Mouse (Mus musculus) c-Kit-positive CD71-positive TER-119-negative erythroid progenitor cells, embryonic 14.5 days (primary cell): ENCODE measurements around the gene Aco2.

Experiments used
- DNase-seq: peaks from one replicate; pipeline ENCODE4 v3.0.0-alpha.2; 2013; ENCODE audit warnings: low read depth

Aco2 gene

DNA sequence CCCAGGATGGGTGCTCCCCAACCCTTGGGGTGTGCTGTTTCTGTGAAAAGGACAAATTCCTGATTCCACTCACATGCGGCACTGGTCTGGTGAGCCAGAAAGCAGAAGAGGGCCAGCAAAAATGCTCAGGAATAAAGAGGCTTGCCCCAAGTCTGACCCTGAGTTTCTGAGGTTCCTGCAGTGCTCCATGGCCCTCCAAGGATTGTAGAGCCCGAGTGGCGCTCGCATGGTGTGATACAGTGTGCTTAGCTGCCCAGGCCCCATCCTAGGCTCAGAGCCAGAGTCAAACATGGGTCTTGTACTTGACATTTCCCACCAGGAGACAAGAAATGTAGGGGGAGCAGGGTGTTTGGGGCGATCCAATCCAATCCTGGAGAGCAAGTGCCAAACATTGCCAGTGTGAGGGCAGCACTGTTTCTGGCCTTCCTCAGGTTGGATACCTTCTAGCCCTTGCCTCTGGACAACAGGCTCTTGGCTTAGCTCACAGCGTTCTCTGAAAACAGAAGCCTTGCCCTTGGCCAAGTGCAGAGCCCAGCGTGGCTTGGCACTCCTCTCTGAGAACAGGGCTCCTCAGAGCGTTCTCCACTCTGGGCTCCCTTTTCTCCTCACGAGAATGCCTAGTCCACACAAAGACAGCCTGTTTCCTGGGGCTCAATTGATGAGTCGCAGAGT, 48.6 kb downstream of the Aco2 start:
- DNase-seq: no peak

DNA sequence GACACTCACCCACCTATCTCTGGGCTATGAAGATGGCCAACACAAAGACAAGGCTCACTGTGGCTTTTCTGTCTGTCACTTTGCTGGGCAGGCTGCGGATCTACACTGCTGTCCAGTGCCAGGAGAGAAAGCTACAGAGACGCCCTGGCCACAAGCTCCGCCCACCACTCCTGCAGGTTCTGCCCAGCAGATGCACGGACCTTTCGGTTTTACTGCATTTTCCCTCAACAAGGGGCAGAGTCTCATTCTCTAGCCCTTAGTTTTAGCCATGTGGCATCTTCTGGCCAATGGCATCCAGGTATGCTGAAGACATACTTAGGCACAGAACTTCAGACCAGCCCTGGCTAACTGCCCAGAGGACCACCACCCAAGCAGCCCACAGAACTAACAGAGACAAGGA, 49.1 kb downstream of the Aco2 start:
- DNase-seq: no peak

DNA sequence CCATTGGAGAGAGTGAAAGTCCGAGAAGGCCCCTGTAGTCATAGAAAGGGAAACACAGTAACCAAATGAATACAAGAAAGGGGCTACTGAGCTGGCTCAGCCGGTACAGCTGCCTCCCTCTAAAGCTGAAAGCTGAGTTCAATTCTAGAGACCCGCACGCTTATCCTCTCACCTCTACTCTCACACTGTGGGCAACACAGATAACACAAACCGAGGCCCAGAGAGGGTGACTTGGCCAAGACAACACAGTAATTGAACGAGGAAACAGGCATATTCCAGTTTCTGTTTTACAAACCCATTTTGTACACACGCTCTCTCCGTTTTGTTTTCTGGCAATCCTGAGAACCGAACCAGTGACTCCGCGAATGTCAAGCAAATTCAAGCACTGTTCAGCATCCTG, 52.8 kb downstream of the Aco2 start:
- peak; percentile 69 for DNase-seq

DNA sequence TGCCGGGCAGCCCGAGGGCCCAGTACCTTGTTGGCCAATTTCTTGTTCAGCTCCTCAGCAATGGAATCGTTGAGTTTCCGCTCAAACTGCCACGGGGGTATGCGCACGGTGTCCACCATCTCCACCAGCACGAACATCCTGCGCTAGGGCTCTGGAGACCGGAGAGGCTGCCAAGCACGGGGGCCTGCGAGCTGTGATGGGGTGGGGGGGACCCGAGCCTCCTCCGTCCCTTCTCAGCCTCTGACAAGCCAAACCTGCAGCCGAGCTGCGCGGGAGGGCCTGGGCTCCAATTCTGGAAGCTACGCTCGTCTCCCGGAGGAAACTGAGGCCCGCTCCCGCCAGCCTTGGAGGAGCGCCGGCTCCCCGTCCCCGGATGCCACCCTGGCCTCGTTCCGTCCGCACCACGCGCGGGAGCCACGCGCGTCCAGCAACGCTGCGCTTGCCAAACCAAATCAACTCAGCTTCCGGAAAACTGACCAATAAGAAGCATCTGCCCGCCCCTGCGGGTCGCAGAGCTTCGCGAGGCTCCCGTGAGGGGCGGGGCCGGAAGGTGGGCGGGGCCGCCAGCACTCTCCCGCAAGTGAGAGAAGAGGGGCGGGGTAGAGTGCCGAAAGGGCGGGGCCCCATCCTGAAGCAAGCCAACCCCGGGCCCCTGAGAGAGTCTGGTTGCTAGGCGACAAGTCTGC, 53.8 kb downstream of the Aco2 start, which contains the start of gene Polr3h:
Polr3h (minus strand) TSS at position 481 of the 686 bp plus-strand sequence.
- peak; percentile 100 for DNase-seq

DNA sequence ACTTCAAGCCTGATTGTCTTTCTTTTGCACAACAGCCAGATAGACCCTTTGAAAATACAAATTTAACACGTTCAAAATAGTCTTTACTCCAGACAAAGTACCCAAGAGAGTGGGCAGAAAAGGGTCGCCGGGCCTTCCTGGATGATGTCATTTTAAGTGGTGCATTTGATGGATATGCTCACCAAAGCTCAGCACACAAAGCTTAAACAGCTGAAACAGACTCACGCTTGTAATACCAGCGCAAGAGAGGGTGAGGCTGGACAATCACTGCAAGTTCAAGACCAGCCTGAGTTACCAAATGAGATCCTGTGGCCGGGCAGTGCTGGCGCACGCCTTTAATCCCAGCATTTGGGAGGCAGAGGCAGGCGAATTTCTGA, 54.3 kb downstream of the Aco2 start:
- DNase-seq: no peak

DNA sequence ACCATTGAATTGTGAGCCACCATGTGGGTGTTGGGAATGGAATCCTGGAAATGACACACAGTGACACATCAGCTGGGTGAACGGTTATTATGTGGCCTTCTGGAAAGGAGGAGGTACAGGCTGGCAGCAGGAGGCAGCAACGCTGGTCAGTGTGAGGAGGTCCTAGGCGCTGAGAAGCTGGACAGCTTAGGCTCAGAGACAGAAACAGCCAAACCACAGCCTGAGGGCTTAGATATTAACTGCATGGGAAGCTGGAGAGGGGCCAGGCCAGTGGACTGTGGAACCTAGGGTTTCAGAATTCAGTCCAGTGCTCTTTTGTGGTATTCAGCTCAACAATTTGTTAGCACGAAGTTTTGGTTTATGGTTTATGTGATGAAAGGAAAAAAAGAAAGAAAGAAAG, 55.6 kb downstream of the Aco2 start:
- no peak for DNase-seq

DNA sequence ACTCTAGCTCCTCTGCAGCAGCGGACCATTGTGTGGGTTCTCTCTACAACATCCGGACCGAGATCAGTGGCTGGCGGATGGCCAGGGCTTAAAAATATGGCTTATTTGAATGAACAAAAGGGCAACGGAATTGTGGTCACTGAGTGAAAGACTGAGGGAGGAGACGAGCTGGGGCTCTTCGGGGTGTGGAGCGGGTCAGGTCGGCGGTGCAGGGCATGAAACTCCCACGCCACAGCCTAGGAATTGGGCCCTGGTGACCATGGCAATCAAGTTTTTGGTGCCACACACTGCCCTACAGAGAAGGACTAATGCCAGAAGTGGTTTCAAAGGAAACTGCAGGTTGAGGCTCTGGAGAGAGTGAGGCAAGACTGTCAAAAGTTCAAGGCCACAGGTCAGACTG, 56.2 kb downstream of the Aco2 start:
- no peak for DNase-seq

DNA sequence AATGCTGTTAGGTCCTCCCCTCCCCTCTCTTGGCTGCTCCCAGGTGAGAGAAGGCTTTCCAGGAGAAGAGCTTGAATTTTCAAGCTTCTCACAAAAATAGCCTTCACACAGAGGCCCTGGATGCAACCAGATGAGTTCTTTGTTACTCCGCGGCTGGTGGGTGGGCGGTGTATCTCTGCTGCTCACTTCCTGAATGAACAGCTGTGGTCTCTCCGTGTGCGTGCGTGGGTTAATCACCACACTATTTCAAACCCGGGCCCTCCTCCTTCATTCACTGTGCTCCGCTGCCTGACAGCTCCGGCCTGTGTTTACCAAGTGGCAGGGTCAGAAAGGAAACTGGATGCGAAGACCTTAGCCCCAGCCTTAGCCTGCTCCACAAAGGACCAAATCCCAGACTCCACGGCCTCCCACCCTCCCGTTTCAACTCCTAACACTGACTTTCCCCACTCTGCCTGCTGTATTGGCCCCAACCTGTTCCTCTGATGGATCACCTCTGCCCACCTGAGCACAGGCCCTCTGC, 60.9 kb downstream of the Aco2 start:
- no peak for DNase-seq

DNA sequence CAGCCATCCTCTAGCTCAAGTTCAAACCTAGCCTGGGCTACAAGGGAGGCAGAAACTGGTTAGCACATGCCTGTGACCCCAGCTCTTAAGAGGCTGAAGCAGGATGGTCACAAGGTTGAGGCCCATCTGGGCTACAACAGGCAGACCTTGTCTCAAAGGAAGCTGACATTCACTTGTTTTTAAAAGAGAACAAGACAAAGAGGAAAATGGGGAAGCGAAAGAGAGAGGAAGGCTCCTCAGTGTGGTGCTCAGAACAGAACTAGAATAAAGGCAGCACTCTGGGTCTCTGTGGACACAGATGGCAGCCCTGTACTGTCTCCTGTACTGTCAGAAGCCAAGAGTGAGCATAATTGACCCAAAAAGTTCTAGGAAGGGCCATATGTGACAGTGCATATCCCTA, 61.9 kb downstream of the Aco2 start:
- no peak for DNase-seq

DNA sequence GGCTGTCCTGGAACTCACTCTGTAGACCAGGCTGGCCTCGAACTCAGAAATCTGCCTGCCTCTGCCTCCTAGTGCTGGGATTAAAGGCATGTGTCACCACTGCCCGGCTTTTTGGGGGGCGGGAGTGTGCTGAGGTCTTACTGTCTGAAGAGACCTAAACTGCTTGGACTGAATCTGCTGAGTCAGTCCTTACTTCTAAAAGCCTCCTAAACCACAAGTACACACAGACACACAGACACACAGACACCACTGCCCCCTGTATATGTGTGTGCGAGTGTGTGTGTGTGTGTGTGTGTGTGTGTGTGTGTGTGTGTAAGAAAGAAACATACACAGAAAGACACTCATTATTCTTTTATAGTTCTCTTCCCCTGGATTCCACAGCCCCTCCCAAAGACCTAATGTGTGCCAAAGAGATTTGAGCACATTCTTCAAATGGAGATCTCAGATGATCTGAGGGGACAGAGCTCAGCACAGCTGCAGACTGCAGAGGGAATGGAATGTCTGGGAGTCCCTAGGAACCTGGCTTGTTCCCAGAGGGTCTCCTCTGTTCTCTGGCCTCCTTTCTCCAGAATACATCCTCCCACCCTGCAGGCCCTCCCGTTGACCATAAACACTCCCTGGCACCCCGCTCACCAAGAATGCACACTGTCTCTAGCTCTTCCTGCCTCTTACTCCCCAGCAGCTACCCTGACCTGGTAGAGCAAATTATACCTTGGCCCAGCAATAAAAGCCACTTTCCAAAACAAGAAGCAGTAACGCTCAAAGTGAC, 63.9 kb downstream of the Aco2 start:
- no peak for DNase-seq

DNA sequence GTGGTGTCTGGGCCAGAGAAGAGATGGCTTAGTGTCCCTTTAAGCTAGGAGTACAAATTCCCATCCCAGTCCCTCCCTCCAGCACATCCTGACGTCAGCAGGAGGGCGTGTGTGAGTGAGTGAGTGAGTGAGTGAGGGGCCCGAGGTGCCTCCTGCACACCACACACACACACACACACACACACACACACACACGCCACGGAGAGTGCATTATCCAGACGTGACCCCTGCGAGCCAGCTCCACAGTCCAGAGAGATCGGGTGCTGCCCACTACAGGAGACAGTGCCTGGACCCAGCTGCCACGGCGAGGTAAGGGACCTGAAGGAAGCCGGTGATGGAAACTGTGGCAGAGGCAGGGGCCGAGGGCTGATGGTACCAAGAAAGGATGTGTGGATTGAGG, 64.6 kb downstream of the Aco2 start, which contains the start of gene Csdc2:
Csdc2 (plus strand) TSS at position 81 of the 400 bp plus-strand sequence.
- no peak for DNase-seq

DNA sequence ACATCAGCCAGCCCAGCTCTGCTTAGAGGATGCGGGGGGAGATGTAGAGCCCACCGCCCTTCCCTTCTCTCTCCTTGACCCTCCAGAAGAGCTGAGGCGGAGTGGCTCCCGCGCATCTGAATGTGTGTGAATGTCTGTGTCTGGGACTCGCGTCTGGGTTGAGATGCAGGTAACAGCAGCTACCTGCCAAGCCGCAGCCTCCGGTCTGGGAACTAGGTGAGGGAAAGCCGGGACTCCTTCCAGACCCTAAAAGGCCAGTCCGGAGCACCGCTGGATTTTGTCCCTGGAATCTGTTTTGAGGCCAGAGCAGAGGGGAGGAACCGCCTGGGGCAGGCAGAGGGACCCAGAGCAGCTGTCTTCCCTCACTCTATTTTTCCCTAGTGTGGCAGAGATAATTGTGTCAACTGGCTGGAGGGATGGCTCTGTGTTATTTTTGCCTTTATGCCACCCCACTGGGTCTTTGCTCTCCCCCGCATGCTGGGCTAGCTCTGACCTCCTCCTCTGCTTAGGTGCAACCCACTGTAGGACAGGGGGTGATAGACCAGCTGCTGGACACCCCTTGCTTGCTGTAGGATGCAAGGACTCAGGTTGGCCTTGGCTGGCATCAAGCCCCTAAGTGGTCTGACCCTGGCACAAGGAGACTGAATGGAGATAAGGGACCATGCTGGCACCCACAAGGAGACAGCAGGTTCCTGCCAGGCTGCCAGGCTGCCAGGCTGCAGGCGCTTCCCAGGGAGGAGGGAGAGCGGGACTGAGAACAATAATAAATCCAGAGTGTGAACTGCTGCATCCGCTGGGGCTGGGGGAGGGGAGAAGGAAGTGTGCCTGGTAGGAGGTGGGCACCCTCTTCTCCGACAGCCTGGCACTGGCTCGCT, 65.2 kb downstream of the Aco2 start:
- no peak for DNase-seq

DNA sequence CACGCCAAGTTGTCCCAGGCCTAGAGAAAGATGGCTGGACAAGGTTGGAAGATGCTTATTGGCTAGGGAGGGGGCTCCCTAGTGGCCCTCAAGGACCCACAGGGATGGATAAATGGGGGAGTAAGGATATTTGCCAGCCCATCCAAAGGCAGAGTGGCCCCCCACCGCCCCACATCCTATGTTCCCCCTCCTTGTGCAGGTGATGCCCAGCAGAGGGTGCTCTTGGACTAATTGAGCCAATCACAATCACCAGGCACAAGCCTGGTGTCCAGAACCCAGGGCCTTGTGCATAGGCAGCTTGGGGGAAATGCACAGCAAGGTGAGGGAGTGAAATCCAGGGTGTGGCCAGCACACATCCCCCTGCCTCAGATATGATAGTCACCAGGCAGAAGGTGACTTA, 66.1 kb downstream of the Aco2 start:
- DNase-seq: no peak

DNA sequence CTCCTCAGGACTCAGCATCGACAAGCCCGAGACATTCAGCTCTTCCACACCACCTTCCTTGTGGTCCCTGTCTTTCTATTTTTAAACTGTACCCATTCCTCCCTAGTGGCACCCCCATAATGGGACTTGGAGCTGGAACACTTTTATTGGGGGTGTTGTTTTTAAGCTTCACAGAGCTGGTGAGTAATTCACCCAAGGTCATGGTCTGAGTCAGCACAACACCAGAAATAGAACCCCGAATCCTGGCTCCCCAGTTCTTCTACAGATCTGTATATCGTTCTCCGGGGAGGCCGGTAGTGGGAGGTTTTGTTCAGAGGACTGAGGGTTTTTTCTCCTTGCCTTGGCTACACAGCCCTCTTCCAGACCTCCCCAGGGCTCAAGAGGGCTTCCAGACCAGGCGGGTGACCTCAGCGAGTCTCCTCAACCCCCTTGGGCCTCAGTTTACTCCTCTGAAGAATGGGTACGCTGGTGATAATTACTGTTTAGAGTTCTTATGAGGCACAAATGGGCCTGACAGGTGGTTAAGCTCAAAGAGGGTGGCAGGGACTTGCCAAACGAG, 67.1 kb downstream of the Aco2 start:
- DNase-seq: no peak

DNA sequence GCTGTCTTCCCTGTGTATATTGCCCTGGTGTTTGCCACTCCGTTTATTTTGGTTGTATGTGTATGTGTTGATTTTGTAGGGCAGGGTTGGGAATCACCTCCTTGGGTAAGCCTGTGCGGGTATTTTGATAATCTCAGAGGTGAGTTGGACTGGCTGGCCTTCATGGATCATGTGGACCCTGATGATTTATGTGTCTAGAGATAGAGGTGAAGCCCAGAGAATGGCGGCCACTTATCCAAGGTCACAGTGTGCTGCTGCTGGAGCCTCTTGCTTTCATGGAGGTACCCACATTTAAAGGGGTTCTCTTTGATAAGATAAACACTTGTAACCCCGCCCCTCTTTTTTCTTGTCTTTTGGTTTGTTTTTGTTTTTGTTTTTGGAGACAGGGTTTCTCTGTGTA, 67.7 kb downstream of the Aco2 start:
- DNase-seq: no peak

DNA sequence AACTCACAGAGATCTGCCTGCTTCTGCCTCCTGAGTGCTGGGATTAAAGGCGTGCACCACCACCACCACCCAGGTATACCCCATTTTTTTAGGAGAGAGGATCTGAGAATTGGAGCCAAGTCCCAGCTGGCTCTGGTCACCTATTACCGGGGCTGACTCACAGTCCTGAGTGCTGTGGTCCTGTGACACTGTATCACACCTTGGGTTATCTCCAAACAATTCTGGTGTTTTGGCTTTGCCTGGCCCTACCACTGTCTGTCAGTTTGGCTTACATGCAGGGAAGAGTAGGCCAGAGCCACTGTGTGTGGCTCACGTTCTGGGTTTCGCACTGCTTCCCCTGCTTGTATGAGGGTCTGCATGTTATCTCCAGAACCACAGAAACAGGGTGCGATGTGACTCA, 68.1 kb downstream of the Aco2 start:
- DNase-seq: no peak

DNA sequence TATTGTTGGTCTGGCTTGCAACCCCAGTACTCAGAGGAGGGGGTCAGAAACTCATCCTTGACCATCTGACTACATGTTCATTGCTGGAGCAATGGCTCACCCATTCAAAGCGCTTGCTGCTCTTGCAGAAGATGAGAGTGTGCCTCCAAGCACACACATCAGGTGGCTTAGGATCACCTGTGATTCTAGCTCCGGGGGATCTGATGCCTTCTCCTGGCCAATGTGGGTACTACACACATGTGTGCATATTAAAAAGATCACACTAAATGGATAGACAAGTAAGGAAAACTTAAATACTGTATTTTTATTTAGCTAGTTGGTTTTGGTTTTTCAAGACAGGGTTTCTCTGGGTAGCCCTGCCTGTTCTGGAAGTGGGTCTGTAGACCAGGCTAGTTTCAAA, 68.9 kb downstream of the Aco2 start:
- DNase-seq: no peak

DNA sequence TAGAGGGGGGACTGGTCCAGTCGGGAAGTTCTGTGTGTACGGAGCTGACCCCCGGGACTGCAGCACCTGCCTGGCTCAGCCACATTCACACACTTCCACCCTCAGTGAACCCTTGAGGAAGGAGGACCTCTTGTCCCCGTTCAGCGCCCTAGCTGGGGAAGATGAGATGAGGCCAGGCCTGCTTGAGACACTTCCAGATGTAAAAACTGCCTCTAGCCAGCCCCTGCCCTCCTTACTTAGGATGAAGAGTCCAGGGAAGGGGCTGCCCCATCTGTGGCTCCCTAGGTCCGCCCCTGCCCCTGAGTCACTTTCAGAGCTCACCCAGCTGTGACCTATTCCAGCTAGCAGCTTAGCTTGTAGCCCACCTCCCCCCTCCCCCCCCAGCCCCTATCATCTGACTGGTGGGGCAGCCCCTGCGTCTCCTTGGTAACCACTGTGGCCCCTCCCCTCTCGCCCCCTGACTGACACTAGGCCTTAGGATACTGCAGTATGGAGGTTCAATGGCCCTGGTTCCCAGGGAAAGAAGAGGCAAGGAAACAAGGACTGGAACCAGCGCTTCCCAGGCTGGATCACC, 71.2 kb downstream of the Aco2 start:
- DNase-seq: no peak

DNA sequence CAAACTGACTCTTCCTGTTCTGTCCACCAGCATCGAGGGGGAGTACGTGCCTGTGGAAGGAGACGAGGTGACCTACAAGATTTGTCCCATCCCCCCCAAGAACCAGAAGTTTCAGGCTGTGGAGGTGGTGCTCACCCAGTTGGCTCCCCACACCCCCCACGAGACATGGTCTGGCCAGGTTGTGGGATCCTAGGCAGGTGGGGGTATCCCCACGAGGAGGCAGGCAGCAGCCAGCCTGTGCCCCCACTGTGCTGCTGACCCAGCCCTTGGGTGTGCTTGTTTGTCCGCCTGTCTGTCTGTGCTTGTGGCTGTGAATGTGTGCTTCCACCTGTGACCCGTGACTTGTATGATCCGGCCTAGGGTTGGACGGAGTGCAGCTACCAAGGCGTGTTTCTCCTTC, 77.0 kb downstream of the Aco2 start:
- no peak for DNase-seq

DNA sequence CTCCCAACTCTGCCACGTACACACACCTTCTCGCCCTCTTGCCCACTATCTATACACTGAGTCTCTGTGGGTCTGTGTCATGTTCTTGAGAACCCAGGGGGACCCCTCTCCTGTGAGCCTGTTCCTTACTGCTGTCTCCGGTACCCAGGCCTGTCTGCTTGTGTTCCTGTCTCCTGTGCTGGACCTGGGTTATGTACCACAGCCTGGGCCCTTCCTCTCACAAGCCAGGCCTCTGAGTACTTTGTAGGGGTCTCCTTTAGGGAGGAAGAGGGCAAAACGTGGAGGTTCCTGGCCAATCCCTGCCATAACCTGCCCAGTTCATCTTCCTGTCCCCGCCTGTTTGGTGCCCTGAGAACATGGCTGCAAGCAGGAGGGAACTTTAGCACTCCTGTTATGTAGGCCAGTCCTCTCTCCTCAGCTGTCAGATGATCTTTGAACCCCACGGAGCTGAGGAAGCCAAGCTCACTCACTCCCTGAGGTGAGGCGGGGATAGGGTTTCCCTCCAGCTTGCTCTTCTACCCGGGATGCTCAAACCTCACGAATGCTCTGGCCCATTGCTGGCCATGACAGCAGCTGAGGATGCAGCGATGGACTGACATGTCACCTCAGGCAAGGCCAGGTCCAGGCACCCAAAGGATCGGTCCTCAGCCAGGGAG, 77.5 kb downstream of the Aco2 start:
- DNase-seq: no peak

DNA sequence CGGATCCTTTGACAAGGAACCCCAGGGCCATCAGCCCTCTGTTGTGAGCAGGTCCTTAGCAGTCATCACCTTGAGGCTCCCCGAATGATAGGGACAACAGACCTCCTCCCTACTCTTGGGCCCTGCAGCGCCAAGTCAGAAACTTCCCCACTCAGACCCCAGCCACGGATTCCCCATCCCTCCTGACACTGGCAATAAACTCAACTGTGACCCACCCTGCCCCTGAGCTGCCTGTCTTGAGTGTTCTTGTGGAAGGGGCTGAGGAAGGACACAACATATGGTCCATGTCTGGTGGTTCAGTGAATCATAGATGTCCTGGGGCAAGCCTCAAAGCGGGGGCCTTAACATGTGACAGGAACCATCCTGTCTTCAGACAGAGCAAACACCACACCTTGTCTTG, 78.6 kb downstream of the Aco2 start:
- no peak for DNase-seq
